Mouse (Mus musculus): ENCODE measurements around the gene Bnip3. TPM values are rescaled to one million over a fixed set of nuclear protein-coding genes. Genes with fewer than 3 reads are reported as not detected.
A peak's percentile ranks its signal among the peaks of the same experiment; 100 is the strongest.

The Bnip3 gene
- polyA plus RNA-seq, 1 experiment from 2014 or later, result 142 TPM

DNA sequence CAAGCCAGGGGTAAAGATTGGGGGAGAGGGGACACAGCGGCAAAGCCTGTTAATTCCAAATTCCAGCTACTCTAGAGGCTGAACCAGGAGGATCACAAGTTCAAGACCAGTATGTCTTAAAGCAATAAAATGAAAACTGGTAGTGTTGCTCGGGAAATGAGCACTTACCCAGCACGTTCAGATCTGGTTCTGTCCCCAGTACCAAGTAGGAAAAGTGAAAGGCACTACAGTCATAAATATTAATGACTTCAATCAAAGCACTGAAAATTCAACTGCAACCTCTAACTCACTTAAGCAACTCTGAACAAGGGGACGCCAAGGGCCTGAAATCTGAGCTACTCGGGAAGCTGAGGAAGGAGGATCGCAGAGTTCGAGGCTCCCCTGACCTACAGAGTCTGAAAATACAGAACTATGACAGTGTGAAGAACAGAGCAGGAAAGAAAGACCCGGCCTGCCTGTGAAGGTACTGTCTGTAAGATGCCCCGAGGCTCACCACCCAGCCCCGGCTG, 497 bp downstream of the Bnip3 start:
- no peaks in the 10 kb centered on the region for H3K9me3 ChIP-seq (ENCODE audit: control insufficient read depth, low read length)
- no peaks in the 10 kb centered on the region for H3K36me3 ChIP-seq (ENCODE audit: control insufficient read depth, insufficient read depth, low read length)
- no peaks in the 10 kb centered on the region for H3K27me3 ChIP-seq (replicated peaks; ENCODE audit: control insufficient read depth, insufficient read depth, low read length)
- H3K4me1 ChIP-seq (ENCODE audit: control insufficient read depth, insufficient read depth, low read depth, low read length), result peaks cover 18% of the 10 kb centered on the region
- no peak; the same call in 1 of the 2 replicates for ATAC-seq
- peak overlapping the region; percentile 90 for H3K4me3 ChIP-seq (ENCODE audit: low read length)
- 6% methylated on average over 10 of the region's 10 CpGs for WGBS
- peak overlapping the region; percentile 87 for H3K4me2 ChIP-seq (ENCODE audit: low read length)
- H3K27ac ChIP-seq (ENCODE audit: low read depth, low read length), result peak overlapping the region; percentile 67; the same call in 1 of the 2 replicates
- H3K9ac ChIP-seq (ENCODE audit: low read depth, low read length), result peak overlapping the region; percentile 94

- H3K36me3 ChIP-seq (ENCODE audit: control insufficient read depth, insufficient read depth, low read length), result no peaks in the 10 kb centered on the region
- H3K27ac ChIP-seq (ENCODE audit: low read depth, low read length), result no peak overlapping the region
- peaks cover 18% of the 10 kb centered on the region for H3K4me1 ChIP-seq (ENCODE audit: control insufficient read depth, insufficient read depth, low read depth, low read length)
- H3K4me2 ChIP-seq (ENCODE audit: low read length), result peak overlapping the region; percentile 87; the same call in 1 of the 2 replicates
- H3K9me3 ChIP-seq (ENCODE audit: control insufficient read depth, low read length), result no peaks in the 10 kb centered on the region
- no peak for ATAC-seq
- no peaks in the 10 kb centered on the region for H3K27me3 ChIP-seq (replicated peaks; ENCODE audit: control insufficient read depth, insufficient read depth, low read length)
- WGBS, result 71% methylated on average over 5 of the region's 5 CpGs
- no peak overlapping the region for H3K9ac ChIP-seq (ENCODE audit: low read depth, low read length)
- H3K4me3 ChIP-seq (ENCODE audit: low read length), result no peak overlapping the region
Measured at GRCm38 (mm10) chr7:138907976-138908375, 1.3 kb downstream of the Bnip3 start.

DNA sequence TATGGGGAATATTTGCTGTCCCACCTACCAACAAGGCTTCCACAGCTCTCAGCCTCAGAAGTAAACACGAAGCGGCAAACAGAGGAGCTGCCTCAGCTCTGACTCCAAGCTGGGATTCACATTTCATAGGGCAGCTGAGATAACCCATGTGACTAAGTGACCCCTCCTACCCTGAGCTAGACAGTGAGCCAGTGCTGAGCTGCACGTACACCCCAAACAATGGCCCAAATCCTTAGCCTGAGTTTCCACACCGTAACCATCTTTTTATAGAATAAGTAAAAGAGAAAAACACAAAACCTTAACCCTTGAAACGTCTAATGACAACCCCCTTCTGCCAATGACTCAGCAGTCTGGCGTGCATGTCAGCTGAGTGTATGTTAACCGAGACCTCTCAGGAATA, 2.3 kb downstream of the Bnip3 start:
- ATAC-seq, result no peak
- Histone ChIP-seq H3K4me3 (ENCODE audit: low read length) (no peak overlapping the region; the same call in 1 of the 2 replicates), H3K9me3 (ENCODE audit: control insufficient read depth, low read length) (no peaks in the 10 kb centered on the region), H3K4me1 (ENCODE audit: control insufficient read depth, insufficient read depth, low read depth, low read length) (peaks cover 18% of the 10 kb centered on the region), H3K27ac (ENCODE audit: low read depth, low read length) (no peak overlapping the region), H3K27me3 (replicated peaks; ENCODE audit: control insufficient read depth, insufficient read depth, low read length) (no peaks in the 10 kb centered on the region), H3K4me2 (ENCODE audit: low read length) (peak overlapping the region; percentile 42), H3K36me3 (ENCODE audit: control insufficient read depth, insufficient read depth, low read length) (no peaks in the 10 kb centered on the region), H3K9ac (ENCODE audit: low read depth, low read length) (no peak overlapping the region)
- 11% methylated on average over 7 of the region's 7 CpGs for WGBS

DNA sequence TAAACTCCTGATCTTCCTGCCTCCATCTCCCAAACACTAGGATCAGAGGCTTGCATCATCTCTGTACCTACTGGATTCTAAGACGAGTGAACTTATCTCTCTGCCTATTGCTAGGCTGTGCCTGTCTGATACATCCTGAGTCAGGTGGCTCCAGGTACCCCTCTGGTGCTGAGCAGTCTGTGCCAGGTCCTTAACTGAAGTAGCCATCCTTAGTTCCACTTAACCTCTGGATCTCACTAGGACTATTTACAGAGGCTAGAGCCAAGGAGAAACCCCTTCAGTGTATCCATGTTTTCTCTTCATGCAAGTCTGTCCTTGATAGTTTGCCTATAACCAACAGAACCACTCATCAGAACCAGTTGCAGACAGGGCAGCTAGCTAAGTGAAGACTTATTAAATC, 2.9 kb downstream of the Bnip3 start:
- no peak overlapping the region for H3K27ac ChIP-seq (ENCODE audit: low read depth, low read length)
- no peaks in the 10 kb centered on the region for H3K9me3 ChIP-seq (ENCODE audit: control insufficient read depth, low read length)
- H3K4me3 ChIP-seq (ENCODE audit: low read length), result no peak overlapping the region
- H3K4me2 ChIP-seq (ENCODE audit: low read length), result no peak overlapping the region
- H3K27me3 ChIP-seq (replicated peaks; ENCODE audit: control insufficient read depth, insufficient read depth, low read length), result no peaks in the 10 kb centered on the region
- WGBS, result 83% methylated on average over 1 of the region's 1 CpGs
- peaks cover 18% of the 10 kb centered on the region for H3K4me1 ChIP-seq (ENCODE audit: control insufficient read depth, insufficient read depth, low read depth, low read length)
- no peaks in the 10 kb centered on the region for H3K36me3 ChIP-seq (ENCODE audit: control insufficient read depth, insufficient read depth, low read length)
- no peak overlapping the region for H3K9ac ChIP-seq (ENCODE audit: low read depth, low read length)
- ATAC-seq, result no peak

GRCm38 (mm10) chr7:138903886-138904435, 5.4 kb downstream of the Bnip3 start:
- no peak overlapping the region for H3K4me3 ChIP-seq (ENCODE audit: low read length)
- no peak overlapping the region for H3K4me2 ChIP-seq (ENCODE audit: low read length)
- 80% methylated on average over 7 of the region's 7 CpGs for WGBS
- H3K9ac ChIP-seq (ENCODE audit: low read depth, low read length), result no peak overlapping the region
- no peaks in the 10 kb centered on the region for H3K9me3 ChIP-seq (ENCODE audit: control insufficient read depth, low read length)
- H3K36me3 ChIP-seq (ENCODE audit: control insufficient read depth, insufficient read depth, low read length), result no peaks in the 10 kb centered on the region
- ATAC-seq, result no peak
- peaks cover 14% of the 10 kb centered on the region for H3K4me1 ChIP-seq (ENCODE audit: control insufficient read depth, insufficient read depth, low read depth, low read length)
- no peak overlapping the region for H3K27ac ChIP-seq (ENCODE audit: low read depth, low read length)
- no peaks in the 10 kb centered on the region for H3K27me3 ChIP-seq (replicated peaks; ENCODE audit: control insufficient read depth, insufficient read depth, low read length)

GRCm38 (mm10) chr7:138898743-138899142, 10.6 kb downstream of the Bnip3 start:
- Histone ChIP-seq H3K4me2 (ENCODE audit: low read length) (no peak overlapping the region), H3K4me3 (ENCODE audit: low read length) (no peak overlapping the region), H3K27ac (ENCODE audit: low read depth, low read length) (no peak overlapping the region), H3K27me3 (replicated peaks; ENCODE audit: control insufficient read depth, insufficient read depth, low read length) (no peaks in the 10 kb centered on the region), H3K9ac (ENCODE audit: low read depth, low read length) (no peak overlapping the region), H3K4me1 (ENCODE audit: control insufficient read depth, insufficient read depth, low read depth, low read length) (no peaks in the 10 kb centered on the region), H3K9me3 (ENCODE audit: control insufficient read depth, low read length) (no peaks in the 10 kb centered on the region), H3K36me3 (ENCODE audit: control insufficient read depth, insufficient read depth, low read length) (peaks cover 15% of the 10 kb centered on the region)
- no peak for ATAC-seq
- 76% methylated on average over 4 of the region's 4 CpGs for WGBS

- no peaks in the 10 kb centered on the region for H3K9me3 ChIP-seq (ENCODE audit: control insufficient read depth, low read length)
- H3K4me2 ChIP-seq (ENCODE audit: low read length), result no peak overlapping the region
- no peaks in the 10 kb centered on the region for H3K4me1 ChIP-seq (ENCODE audit: control insufficient read depth, insufficient read depth, low read depth, low read length)
- H3K36me3 ChIP-seq (ENCODE audit: control insufficient read depth, insufficient read depth, low read length), result peaks cover 15% of the 10 kb centered on the region
- H3K27me3 ChIP-seq (replicated peaks; ENCODE audit: control insufficient read depth, insufficient read depth, low read length), result no peaks in the 10 kb centered on the region
- H3K4me3 ChIP-seq (ENCODE audit: low read length), result no peak overlapping the region
- WGBS, result 76% methylated on average over 2 of the region's 2 CpGs
- H3K9ac ChIP-seq (ENCODE audit: low read depth, low read length), result no peak overlapping the region
- no peak for ATAC-seq
- no peak overlapping the region for H3K27ac ChIP-seq (ENCODE audit: low read depth, low read length)
Measured at GRCm38 (mm10) chr7:138898122-138898521, 11.2 kb downstream of the Bnip3 start.

DNA sequence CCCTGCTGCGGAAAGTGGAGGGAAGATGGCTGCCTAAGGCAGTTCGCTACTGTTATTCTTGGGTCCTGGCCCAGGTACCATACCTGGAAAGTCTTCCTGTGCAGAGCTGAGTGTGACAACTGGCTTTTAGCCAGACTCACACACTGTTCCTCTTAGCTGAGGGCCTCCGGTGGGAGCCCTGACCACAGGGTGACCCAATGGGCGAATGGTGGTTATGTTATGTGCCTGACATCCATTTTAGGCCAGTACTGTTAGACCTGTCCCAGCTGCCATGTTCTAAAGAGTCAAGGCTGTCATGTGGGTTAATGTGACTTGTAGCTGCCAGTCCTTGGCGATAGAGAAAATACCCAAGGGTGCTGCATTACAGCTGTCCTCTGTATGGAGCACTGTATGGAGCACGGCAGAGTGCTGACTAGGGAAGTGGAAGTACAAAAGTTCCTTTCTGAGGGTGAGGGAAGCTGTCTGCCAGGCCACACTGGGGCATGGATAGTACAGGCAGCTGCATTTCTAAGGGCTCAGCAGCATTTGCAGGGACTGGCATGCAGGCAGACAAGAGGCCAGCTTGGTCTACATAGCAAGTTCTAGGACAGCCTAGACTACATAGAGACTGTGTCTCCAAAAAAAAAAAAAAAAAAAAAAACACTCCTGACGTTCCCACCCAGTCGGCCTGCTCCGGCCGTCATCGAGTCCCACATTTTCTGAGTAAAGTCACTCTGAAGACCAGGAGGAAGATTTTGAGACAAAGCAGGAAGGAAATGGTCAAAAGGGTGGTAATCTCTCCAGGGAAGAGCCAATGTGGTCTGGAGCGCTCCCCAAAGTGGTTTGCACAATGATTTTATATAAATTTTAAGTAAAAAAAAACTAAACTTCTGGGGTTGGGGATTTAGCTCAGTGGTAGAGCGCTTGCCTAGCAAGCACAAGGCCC, 23.7 kb downstream of the Bnip3 start:
- Histone ChIP-seq H3K9me3 (ENCODE audit: control insufficient read depth, low read length) (no peaks in the 10 kb centered on the region), H3K27me3 (replicated peaks; ENCODE audit: control insufficient read depth, insufficient read depth, low read length) (no peaks in the 10 kb centered on the region), H3K9ac (ENCODE audit: low read depth, low read length) (no peak overlapping the region), H3K36me3 (ENCODE audit: control insufficient read depth, insufficient read depth, low read length) (peaks cover 11% of the 10 kb centered on the region), H3K27ac (ENCODE audit: low read depth, low read length) (no peak overlapping the region), H3K4me3 (ENCODE audit: low read length) (no peak overlapping the region), H3K4me2 (ENCODE audit: low read length) (no peak overlapping the region), H3K4me1 (ENCODE audit: control insufficient read depth, insufficient read depth, low read depth, low read length) (no peaks in the 10 kb centered on the region)
- WGBS, result 90% methylated on average over 12 of the region's 13 CpGs
- ATAC-seq, result no peak

DNA sequence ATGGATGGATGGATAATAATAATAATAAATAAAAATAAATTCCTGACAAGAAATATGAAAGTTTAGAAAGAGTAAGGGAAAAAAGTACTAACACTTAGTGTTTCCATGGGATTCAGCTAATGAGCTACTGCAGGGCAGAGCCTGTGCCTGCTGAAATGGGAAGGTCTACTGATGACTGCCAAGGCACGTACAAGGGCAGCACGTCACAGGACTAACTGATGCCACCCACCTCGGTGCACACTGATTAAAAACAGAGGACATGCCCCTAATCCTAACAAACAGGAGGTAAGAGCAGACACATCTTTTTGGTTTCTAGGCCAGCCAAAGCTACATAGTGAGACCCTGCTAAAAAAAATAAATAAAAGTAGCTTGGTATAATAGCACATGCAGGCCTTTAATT, 25.6 kb downstream of the Bnip3 start:
- H3K9me3 ChIP-seq (ENCODE audit: control insufficient read depth, low read length), result no peaks in the 10 kb centered on the region
- WGBS, result 94% methylated on average over 3 of the region's 3 CpGs
- peaks cover 15% of the 10 kb centered on the region for H3K36me3 ChIP-seq (ENCODE audit: control insufficient read depth, insufficient read depth, low read length)
- H3K4me2 ChIP-seq (ENCODE audit: low read length), result no peak overlapping the region
- no peak overlapping the region for H3K9ac ChIP-seq (ENCODE audit: low read depth, low read length)
- H3K27ac ChIP-seq (ENCODE audit: low read depth, low read length), result no peak overlapping the region
- H3K27me3 ChIP-seq (replicated peaks; ENCODE audit: control insufficient read depth, insufficient read depth, low read length), result no peaks in the 10 kb centered on the region
- no peak overlapping the region for H3K4me3 ChIP-seq (ENCODE audit: low read length)
- no peak for ATAC-seq
- no peaks in the 10 kb centered on the region for H3K4me1 ChIP-seq (ENCODE audit: control insufficient read depth, insufficient read depth, low read depth, low read length)
